Mouse (Mus musculus) cerebellum, postnatal 25 days (tissue): ENCODE measurements at regions not wholly inside any gene's neighbourhood (a gene's known extent, or its start where the extent isn't known, plus 50 kb on each side); places are given as distances from the start of the nearest gene placed in this dataset.

Experiments
- DNase-seq, 2 experiments: peaks; one replicate each; pipeline ENCODE4 v3.0.0; 2021; ENCODE audit warnings: mixed read lengths in 2 of 2

- DNase-seq = no peak
These were observed 79.8 kb upstream of the Sertad2 start for GRCm38 (mm10) chr11:20463173-20463681.

GRCm38 (mm10) chr11:20464564-20464963 is 78.5 kb upstream of the Sertad2 start:
- no peak for DNase-seq

GRCm38 (mm10) chr11:20466591-20466990 is 76.5 kb upstream of the Sertad2 start:
- DNase-seq = no peak

- DNase-seq = no peak
These were observed 74.6 kb upstream of the Sertad2 start for GRCm38 (mm10) chr11:20468319-20469018.

GRCm38 (mm10) chr11:20469368-20469767 is 73.7 kb upstream of the Sertad2 start:
- DNase-seq = no peak

GRCm38 (mm10) chr11:20470396-20470795 is 72.7 kb upstream of the Sertad2 start:
- DNase-seq = no peak

- no peak for DNase-seq
These were observed 70.7 kb upstream of the Sertad2 start for GRCm38 (mm10) chr11:20472336-20472735.

GRCm38 (mm10) chr11:20475629-20476028 is 67.4 kb upstream of the Sertad2 start:
- DNase-seq = no peak

GRCm38 (mm10) chr11:20476494-20476893 is 66.6 kb upstream of the Sertad2 start:
- DNase-seq = no peak

GRCm38 (mm10) chr11:20477183-20478037 is 65.6 kb upstream of the Sertad2 start:
- peak; percentile 64 to 66 for DNase-seq

GRCm38 (mm10) chr11:20480632-20481031 is 62.4 kb upstream of the Sertad2 start:
- no peak for DNase-seq

- no peak for DNase-seq
These were observed 57.7 kb upstream of the Sertad2 start for GRCm38 (mm10) chr11:20485371-20485770.
